Mouse (Mus musculus): ENCODE measurements around the gene Oas1d.

- TF ChIP-seq POLR2A (IDR thresholded peaks at IDR 0.05; ENCODE audit: low read depth, low read length) (no peak), CTCF (IDR thresholded peaks at IDR 0.05; ENCODE audit: extremely low read depth, insufficient read length, insufficient replicate concordance, low read depth, low read length) (no peak)
These were observed 27.7 kb downstream of the Oas1d start for GRCm38 (mm10) chr5:120942076-120942475.

All from small intestine, adult 2 months (tissue).